Mouse (Mus musculus) adrenal gland, adult 18-20 months (tissue): ENCODE measurements around the gene Smyd3. TPM values are rescaled to one million over a fixed set of nuclear protein-coding genes. Genes with fewer than 3 reads are reported as not detected.

ENCODE experiments used
- DNase-seq, 2 experiments: peaks; one replicate each; pipeline ENCODE4 v3.0.0; 2021 to 2022; ENCODE audit warnings: low spot score in 2 of 2
- total RNA-seq, 2 experiments: library from RNA; stranded (reverse); gene quantifications; 1 replicate in 1 of 2; 2 replicates in 1 of 2; pipeline ENCODE4 v1.2.3; 2021

The Smyd3 gene
- total RNA-seq, 2 experiments from 2014 or later, result 7.8 to 8.7 TPM

DNA sequence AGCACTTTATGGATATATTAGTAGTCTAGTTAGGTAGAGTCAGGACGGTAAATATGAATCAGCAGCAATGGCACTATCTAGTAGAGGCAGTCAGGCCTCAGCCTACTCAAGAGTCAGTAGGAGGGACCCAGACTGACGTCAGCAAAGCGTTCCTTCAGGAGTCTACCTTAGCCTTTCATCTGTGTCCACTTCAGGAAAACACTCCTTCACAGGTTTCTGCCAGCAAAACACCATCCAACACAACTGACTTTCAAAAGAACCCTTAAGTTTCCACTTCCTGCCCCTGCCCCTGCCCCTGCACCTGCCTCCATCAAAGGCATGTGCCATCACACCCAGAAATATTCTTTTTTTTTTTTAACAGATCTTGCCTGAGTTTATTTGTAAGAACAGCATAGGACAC, 2.1 kb upstream of the Smyd3 start:
- no peak for DNase-seq

DNA sequence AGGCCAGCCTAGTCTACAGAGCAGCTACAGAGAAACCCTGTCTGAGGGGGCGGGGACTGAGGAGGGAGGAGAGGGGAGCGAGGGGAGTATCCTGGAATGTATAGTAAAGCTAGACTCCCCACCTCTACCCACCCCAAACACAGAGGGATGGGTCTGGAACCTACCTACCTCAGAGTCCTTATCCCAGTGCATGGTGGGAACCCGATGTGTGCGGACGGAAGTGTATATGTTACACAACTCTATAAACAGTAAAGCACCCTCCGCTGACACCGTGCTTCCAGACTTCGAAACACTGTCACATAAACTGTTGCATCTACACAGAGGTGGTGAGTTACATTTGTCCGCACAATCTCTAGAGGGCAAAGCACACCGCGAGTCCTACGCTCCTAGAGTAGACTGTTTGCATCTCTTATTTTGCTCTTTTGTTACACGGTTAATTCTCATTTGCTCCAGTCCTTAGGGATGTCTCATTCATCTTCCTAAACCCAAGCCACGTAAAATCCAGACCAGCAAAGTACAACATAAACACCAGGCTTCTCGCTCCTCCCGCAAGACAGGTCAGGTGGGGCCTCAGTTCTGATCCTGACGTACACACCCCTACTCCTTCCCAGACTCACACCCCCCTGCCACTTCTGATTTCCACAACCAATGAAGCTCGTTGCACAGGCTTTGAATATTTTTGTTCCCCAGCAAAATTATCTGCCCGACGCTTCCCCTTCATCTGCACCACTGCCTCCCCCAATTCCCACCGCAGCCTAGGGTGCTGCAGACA, 714 bp downstream of the Smyd3 start:
- no peak for DNase-seq

DNA sequence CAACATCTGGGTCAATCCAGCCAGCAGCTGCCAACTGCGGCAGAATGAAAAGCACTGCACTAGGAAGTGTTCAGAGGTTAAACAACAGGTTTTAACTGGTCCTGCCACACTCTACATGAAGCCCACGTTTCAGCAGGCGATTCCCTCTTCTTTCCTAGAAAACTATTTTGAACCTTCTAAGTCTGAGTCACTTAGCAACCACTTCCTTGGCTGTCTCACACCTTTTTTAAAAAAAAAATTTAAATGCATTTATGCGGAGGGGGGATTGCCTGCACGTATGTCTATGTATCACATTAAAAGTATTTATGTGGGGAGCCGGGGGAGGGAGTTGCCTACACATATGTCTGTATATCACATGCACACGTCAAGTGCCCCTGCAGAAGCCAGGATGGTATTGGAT, 5.9 kb downstream of the Smyd3 start:
- DNase-seq, result no peak

DNA sequence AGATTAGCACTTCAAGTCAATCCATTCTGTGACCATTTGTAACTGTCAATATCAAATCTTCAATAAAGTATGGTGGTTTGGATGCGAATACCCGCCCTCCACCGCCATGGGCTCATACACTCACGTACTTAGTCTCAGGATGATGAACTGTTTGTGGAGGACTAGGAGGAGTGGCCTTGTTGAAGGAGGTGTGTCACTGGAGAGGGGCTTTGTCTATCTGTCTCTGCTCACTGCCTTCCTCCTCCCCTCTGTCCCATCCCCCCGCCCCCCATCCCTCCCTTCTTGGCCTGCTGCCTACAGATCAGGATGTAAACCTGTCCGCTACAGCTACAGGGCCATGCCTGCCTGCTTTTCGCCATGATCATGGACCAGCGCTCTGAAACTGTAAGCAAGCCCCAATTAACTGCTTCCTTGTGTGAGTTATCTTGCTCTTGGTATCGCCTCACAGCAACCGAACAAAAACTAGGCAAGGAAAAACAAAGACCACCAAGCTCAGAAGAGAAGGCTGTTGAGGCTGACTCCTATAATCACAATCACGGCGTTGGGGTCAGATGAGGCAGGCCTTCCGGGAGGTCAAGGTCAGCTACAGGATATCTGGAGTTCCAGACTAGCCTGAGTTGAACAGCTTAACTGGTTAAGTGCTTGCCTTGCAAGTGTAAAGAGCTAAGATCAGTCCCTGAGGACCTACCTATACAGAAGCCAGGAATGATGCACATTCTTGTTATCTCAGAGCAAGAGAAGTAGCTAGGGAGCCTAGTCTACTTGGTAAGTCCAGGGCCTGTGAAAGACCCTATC, 7.1 kb downstream of the Smyd3 start:
- DNase-seq, result no peak

DNA sequence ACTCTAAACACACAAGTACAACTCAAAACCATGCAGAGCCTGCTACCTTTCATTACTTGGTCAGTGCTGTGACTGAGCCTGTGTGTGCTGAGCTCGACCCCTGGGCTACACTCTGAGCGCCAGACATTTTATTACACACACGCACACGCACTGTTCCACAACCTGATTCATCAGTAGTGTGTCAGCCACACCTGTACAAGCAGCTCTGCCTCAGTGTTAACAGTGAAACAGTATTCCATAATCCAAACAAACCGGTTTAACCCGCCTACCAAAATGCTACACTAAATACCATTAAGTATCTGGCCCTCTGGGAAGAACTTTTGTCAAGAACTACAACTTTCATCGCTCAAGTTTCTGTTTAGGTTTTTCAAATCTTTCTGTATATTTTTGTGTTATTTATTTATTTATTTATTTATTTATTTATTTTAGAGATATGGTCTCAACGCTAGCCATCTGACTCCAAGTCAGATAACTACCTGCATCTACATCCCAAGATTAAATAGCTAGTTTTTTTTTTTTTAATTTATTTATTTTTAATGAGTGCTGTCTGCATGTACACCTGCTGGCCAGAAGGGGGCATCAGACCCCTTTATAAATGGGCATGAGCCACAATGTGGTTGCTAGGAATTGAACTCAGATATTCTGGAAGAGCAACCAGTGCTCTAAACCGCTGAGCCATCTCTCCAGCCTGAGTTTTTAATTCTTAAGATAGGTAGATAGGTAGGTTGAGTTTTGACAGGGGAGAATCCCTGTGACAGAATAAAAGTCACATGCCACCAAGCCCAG, 11.1 kb downstream of the Smyd3 start:
- DNase-seq, result peak in 1 of 2 experiments; percentile 26

DNA sequence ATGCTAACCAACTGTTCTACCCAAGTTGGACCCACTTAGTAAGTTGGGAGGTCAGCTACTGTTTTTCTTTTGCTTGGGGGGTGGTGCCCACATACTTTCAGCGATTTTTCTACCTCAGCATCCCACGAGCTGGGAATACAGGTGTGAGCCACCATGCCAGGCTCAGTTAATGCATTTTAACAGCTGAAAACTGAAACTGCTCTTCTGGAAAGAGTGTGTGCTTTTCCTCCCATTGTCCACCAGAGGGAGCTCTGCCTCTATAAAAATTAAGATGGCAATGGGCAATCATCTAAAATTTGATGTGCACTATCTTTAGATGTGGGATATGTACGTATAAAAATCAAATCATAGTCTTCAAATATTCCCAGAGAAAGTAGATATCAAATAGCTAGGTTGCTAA, 15.3 kb downstream of the Smyd3 start:
- no peak for DNase-seq

DNA sequence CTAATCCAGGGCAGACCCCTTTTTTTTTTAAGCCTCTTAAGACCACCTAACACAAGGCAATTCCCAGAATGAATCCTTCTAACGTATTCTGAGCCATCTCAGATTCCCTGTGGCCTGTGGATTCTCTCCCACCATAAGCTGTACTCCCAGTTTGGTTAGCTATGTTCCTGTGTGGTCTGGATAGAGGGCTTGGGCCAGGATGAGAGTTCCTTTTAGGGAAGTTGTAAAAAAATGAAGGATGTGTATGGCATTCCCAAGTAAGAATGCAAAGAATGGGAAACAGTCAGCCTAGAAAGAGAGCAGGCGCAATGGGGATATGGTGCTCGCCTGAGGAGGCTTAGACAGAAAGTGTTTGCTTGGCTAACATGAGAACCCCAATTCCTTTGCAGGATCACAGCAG, 18.6 kb downstream of the Smyd3 start:
- no peak for DNase-seq

DNA sequence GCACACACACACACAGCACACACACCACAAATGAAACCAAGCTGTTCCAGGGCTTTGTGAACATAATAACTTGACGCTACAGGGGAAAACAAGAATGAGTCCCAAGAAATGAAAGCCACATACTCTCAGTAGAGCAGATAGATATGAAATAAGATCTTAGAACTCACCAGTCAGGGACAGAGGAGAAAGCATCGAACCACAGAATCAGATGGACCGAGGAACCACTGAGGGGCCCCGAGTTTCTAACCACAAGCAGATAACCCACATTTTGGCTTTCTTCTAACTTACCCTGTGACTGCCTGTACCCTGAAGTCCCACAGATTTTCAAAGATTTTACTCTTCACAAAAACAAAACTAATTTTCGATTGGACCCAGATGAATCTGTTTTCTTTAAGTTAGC, 24.9 kb downstream of the Smyd3 start:
- DNase-seq, result no peak

DNA sequence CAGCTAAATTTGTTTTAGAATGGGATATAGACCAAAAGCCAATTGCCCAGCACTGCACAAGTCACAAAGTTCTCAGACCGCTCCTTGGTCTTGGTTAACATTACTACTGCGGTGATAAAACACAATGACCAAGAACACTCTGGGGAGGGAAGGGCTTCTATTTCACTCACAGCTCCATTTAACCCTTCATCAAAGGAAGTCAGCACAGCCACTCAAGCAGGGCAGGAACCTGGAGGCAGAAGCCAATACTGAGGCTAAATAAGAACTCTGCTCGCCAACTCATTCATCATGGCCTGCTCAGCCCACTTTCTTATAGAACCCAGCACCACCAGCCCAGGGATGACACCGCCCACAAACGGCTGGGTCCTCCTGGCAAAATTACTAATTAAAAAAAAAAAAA, 29.3 kb downstream of the Smyd3 start:
- no peak for DNase-seq

DNA sequence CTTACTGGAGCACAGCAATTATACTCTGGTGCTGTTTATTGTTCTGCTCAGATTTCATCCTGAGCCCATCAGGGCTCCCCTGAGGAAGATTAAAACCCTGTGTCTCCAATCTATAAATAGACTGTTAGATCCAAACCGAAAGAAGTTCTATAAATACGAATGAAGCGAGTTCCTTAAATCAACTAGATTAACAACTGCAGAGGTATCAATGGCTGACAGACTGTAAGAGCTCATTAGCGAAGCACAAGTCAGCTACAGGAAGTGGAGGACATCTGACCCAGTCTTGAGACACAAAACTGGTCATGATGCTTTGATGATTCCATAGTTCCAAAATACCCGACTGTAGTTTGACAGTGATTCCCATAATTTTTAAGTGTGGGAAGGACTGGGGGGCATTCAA, 29.9 kb downstream of the Smyd3 start:
- no peak for DNase-seq

DNA sequence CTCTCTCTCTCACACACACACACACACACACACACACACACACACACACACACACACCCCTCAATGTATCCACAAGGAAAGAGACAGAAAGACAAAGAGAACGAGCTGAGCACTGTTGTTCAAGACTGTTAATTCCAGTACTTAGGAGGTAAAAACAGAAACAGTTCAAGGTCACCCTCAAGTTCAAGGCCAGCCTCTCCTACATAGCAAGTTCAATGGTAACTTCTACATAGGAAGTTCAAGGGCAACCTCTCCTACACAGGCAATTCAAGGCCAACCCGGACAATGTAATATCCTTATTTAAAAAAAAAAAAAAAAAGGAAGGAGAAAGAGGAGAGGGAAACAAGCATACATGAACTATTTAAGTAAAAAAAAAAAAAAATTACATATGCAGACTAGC, 30.6 kb downstream of the Smyd3 start:
- no peak for DNase-seq

DNA sequence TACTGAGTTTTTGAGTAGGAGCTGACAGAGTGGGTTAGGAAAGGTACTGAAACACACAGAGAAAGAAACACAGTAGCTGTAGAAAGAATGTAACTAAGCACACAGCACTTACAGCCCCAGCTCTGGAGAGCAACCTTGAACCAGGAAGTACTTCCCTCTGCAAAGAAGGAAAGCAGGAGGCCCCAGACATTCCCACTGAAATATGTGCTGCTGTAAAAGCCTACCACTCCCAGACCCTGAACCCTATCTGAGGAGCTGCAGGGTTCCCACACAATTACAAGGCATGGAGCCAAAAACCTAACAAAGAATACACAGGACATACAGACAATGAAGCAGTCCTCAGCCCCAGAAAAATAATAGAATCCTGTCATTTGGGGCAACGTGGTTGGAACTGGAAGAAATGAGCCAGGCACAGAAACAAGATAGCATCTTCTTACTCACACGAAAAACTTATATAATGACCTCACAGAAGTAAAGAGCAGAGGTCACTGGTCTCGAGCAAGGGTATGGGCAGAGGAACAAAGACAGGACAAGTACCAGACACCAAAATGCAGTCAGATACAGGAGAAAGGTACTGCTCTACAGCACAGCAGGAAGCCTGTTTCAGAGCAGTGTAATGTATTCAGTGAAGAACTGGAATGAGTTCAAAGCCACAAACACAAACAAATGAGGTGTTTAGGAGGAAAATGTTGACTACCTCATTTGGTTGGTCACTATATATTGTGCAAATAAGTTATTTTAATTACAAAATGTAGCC, 31.9 kb downstream of the Smyd3 start:
- DNase-seq, result no peak

DNA sequence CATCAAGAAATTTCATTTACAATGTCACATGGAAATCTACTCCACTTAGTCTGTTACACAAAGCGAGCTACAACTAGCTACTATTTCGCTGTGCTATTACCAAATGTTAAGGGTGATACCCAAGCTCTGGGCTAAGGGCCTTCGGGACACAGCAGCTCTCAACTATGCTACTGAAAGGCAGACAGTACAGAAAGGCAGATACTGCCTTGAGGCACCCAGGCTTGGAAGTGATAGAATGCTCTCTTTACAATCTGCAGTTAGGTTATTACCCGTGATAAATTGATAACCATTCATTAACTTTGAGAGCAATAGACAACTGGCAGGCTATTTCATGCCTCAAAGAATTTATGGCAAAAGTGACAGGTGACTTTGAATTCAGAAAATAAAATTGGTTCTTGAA, 37.0 kb downstream of the Smyd3 start:
- no peak for DNase-seq

DNA sequence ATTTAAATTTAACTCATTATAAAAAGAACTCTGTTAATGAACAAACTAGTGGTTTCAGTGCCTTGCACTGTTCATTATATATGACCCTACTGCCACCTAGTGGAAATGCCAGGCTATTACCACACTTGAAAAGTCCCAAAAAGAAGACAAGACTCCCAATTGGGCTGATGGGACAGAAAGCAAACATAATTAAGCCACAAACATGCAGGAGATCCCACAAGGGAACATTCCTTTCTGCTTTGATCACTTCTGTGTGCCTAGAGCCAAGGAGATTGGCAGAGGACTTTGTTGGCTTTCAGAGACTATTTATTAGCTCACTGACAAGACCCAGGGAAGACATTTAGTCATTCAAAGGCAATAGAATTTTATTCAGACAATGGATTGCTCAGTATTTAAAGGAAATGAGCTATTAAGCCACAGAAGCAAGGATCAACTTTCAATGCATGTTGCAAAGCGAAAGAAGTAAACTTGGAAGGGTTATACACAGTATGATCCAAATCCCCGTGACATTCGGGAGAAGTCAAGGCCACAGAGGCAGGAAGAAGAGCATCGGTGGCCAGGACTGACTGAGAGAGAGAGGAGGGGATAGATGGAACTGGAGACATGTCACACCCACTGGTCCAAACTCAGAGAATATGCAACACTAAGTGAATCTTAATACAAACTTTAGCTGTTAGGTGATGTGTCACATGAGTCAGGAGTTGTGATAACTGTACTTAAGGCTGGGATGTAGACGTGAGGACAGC, 40.5 kb downstream of the Smyd3 start:
- peak in 1 of 2 experiments; percentile 52 for DNase-seq

DNA sequence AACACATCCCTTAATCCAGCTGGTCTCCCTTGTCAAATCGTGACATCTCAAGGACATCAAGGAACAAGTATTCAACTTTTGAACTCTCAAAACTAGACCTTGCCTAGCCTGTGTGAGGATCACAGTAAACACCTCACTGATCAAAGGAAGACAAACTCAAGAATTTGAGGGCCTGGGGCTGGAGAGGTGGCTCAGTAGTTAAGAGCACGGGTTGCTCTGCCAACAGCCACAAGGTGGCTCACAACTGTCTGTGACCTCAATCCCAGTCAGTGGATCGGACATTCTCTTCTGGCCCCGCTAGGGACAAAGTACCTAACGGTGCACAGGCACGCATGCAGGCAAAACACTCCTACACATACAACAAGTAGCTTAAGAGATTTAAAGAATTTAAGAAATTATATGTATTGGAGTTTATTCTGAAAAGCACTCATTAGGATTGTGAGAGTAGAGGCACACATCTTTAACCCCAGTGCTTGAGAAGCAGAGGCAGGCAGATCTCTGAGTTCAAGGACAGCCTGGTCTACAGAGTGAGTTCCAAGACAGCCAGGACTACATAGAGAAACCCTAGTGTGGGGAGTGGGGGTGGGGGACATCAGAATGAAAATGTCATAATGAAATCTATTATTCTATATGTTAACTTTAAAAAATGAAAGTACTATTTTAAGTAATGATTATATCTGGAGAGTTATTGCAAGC, 41.2 kb downstream of the Smyd3 start:
- DNase-seq, result no peak

DNA sequence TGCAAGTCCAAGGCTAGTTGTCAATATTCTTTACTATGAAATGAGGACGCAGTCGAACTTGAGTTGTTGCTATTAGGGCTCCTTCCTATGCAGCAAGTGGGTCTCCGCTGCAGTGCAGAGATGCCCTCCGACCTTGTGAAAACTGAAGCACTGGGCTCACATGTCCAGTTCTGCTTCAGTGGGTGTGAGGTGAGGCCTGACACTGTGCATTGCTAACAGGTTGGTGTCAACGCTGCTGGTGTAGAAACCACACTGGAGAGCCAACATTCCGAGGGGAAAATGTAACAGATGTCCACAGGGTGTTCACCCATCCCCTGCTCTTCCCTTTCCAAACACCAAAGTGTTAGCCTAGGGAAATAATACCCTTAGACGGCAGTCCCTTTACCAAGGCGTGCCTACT, 43.1 kb downstream of the Smyd3 start:
- DNase-seq, result no peak

DNA sequence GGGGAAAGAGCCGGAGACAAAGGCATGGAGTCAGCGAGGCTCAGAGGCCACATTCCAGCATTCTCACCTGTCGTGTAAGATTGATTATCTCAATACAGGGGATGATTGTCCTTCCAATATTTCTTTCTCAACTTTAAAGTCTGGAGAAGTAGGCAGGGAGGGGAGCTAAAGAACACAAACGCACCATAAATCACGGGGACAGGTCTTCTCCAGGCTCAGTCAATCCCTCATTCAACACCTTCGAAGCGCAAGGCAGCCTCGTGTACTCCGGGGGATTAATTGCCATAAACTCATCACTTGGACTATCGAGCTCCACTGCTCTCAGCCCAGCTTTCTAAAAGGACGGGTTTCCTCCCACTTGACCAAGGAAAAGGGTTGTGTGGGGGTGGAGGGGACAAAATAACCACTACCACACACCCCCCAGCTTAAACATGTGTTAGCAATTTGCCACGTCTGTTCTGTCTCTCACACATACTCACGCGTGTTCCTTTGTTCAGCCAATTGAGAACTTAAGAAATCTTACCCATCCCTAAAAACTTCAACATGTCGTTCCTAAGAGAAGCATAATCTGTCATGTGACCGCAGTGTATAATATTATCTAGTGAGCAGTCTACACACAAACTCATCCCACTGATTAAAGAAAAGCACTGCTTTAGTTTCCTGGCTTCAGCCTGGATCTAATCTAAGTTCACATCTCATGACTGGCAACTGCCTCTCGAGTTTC, 43.8 kb downstream of the Smyd3 start:
- no peak for DNase-seq

DNA sequence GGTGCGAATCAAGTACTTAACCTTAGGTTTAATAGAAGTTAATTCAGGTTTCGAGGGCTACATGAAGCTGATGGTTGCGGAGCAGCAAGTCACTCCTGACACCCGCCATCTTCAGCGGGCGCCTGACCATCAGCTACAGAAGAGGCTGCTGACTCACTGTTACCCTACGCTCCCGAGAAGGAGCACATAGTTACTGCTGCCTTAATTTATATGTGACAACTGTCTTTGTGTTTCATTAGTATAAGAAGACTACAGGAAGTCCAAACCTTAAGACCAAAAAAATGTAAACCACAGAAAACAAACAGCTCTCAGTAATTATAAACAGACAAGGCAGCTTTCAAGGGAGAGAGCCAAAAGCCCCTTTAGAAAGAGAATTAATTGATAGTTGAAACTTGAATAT, 49.9 kb downstream of the Smyd3 start:
- no peak for DNase-seq

DNA sequence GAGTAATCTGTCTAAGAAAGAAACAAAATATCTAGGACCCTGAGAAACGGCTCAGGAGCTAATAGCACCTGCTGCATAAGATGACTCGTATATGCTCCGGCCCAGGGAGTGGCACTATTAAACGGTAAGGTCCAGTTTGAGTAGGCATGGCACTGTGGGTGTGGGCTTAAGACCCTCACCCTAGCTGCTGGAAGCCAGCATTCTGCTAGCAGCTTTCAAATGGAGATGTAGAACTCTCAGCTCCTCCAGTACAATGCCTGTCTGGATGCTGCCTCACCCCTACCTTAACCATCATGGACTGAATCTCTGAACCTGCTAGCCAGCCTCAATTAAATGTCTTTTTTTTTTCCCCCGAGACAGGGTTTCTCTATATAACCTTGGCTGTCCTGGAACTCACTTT, 55.5 kb downstream of the Smyd3 start:
- DNase-seq, result no peak
